In genomic region chr5:33009818-33010812, GRCm38 (mm10) we compare ENCODE assay signal across 9 mouse cellular contexts. TPM values are rescaled to one million over a fixed set of nuclear protein-coding genes. Genes with fewer than 3 reads are reported as not detected.
DNase-seq lines count a peak whose midpoint lies in the region; ATAC-seq and TF ChIP-seq lines count a peak whose summit lies in the region.
"Had no signal": no experiment of that assay in that cellular context is flagged by ENCODE, and none has a peak within 500 bp of the region (broad histone marks: within the 10 kb centered on the region; RNA-seq: fewer than 3 reads in every experiment).

No protein-coding gene starts in this region.

- peak overlapping the region; percentile 37; the same call in 1 of the 2 replicates for H3K27ac ChIP-seq in heart, adult 2 months
- H3K27ac ChIP-seq in heart, embryonic 12.5 days (ENCODE audit: poor library complexity, severe bottlenecking) = no peak overlapping the region

- H3K4me2 ChIP-seq in heart, embryonic 12.5 days = no peak overlapping the region

- TF ChIP-seq CTCF in heart, adult 2 months (IDR thresholded peaks at IDR 0.05) = no peak
- TF ChIP-seq CTCF in Patski (IDR thresholded peaks at IDR 0.05) = no peak

- POLR2A ChIA-PET in Patski (lab: Charles Lee) = interaction anchor here (0.6 kb wide), 1 partner anchor 11 kb away, joined by 7 read pairs; no protein-coding TSS in a partner anchor

- peaks cover 2% of the 10 kb centered on the region; the same call in 1 of the 2 replicates for H3K4me1 ChIP-seq in heart, adult 2 months (ENCODE audit: control insufficient read depth, insufficient read depth, low read length)
- H3K4me1 ChIP-seq in heart, embryonic 12.5 days (replicated peaks) = peaks cover 30% of the 10 kb centered on the region

- H3K4me3 ChIP-seq in heart, adult 2 months = no peak overlapping the region
- no peak overlapping the region for H3K4me3 ChIP-seq in heart, embryonic 12.5 days

- DNase-seq in heart, adult 2 months = peak in 1 of 2 experiments; percentile 45
- no peak for DNase-seq in Patski (ENCODE audit: low read depth, low spot score)
- no peak for DNase-seq in embryo, embryonic 10.5 days (ENCODE audit: low spot score)
- no peak for DNase-seq in urinary bladder, postnatal 10 days (ENCODE audit: low spot score)
- no peak for DNase-seq in left cerebral cortex, postnatal 36 days (ENCODE audit: low spot score in 2 of 2)

- TF ChIP-seq EP300 in heart, adult 2 months (IDR thresholded peaks at IDR 0.05; ENCODE audit: insufficient read depth, low read depth, low read length) = no peak

- WGBS in heart, adult 2 months = 66% methylated on average over 14 of the region's 14 CpGs
- WGBS in heart, embryonic 12.5 days = 67% methylated on average over 14 of the region's 14 CpGs

- ATAC-seq in heart, embryonic 12.5 days (ENCODE audit: insufficient number of reproducible peaks, low FRiP score) = no peak; the same call in 1 of the 2 replicates
- ATAC-seq in Patski = peak; percentile 12
- ATAC-seq in granulocyte monocyte progenitor cell, adult 5-6 weeks (replicated peaks; ENCODE audit: poor library complexity, severe bottlenecking) = peak; percentile 97
- ATAC-seq in megakaryocyte, adult 5-6 weeks (ENCODE audit: poor library complexity, severe bottlenecking) = peak; percentile 96
- ATAC-seq: intestine, embryonic 16.5 days had no signal

- H3K36me3 ChIP-seq in heart, adult 2 months (ENCODE audit: control insufficient read depth, insufficient read depth, low read length) = no peaks in the 10 kb centered on the region
- H3K36me3 ChIP-seq in heart, embryonic 12.5 days = no peaks in the 10 kb centered on the region

- intact Hi-C loops in heart, adult 2 months (cut with DNase I) = loop anchor here (10.0 kb wide), 2 partner anchors 265 to 295 kb away; partner anchors contain the start of gene Ctbp1
- intact Hi-C loops in left cerebral cortex, postnatal 36 days (cut with DNase I) = no loop called here

- in situ Hi-C loops in Patski (cut with MboI; ENCODE audit: low pct_unique_long_range_greater_than_20kb) = no loop called here

- H3K27me3 ChIP-seq in heart, adult 2 months (ENCODE audit: control insufficient read depth, insufficient read depth, low read length) = no peaks in the 10 kb centered on the region
- no peaks in the 10 kb centered on the region for H3K27me3 ChIP-seq in heart, embryonic 12.5 days (replicated peaks)
- H3K27me3 ChIP-seq in Patski = no peaks in the 10 kb centered on the region

- no peaks in the 10 kb centered on the region for H3K79me2 ChIP-seq in heart, adult 2 months (replicated peaks; ENCODE audit: control insufficient read depth, insufficient read depth, low read length)

- CTCF ChIA-PET in Patski (lab: Charles Lee) = interaction anchor here (1.2 to 5.6 kb wide), 2 partner anchors 11 to 16 kb away, joined by 3 to 26 read pairs; no protein-coding TSS in a partner anchor

- no peak overlapping the region for H3K9ac ChIP-seq in heart, adult 2 months (ENCODE audit: low read depth, low read length)
- H3K9ac ChIP-seq in heart, embryonic 12.5 days = no peak overlapping the region

- H3K9me3 ChIP-seq in heart, embryonic 12.5 days (replicated peaks) = no peaks in the 10 kb centered on the region

- no peak for TF ChIP-seq POLR2A in heart, adult 2 months (IDR thresholded peaks at IDR 0.05; ENCODE audit: insufficient read depth, low read depth, low read length)

RNA-seq across cellular contexts. Expression of gene Ywhah, which starts 8.5 kb away (rescaled TPM):
- total RNA-seq in heart, adult 2 months (2021) = 100 to 1,000 TPM in 1 of 2 experiments, 10 to 100 TPM in 1; 75.4 to 106 TPM
- polyA plus RNA-seq in heart, adult 2 months (2012; rRNA removed) = 82.2 and 114 TPM in 2 replicates
- 481 and 488 TPM in 2 replicates for polyA plus RNA-seq in heart, embryonic 12.5 days (2016; fragmentation: Nextera tagmentation; extraction: Ambion mirVana)
- 296 TPM for polyA plus RNA-seq in Patski (2021)
- 285 and 301 TPM in 2 replicates for total RNA-seq in granulocyte monocyte progenitor cell, adult 5-6 weeks (2014; fragmentation: Nextera tagmentation)
- total RNA-seq in granulocyte monocyte progenitor cell, adult 5-6 weeks (2017) = 123 and 125 TPM in 2 replicates
- 353 and 377 TPM in 2 replicates for total RNA-seq in megakaryocyte, adult 5-6 weeks (2015)
- total RNA-seq in megakaryocyte, adult 5-6 weeks (2017) = 210 and 213 TPM in 2 replicates
- total RNA-seq in left cerebral cortex, postnatal 36 days (2021) = 1,000 to 10,000 TPM; 1,119 to 1,229 TPM
